Mouse (Mus musculus) thymus, adult 18-20 months (tissue): ENCODE data around the gene Rps15a.

Experiments
- DNase-seq, 2 experiments: peaks; one replicate each; pipeline ENCODE4 v3.0.0; 2022; ENCODE audit warnings: mixed read lengths in 2 of 2

Rps15a gene

GRCm38 (mm10) chr7:118115533-118115876 lies 483 bp downstream of the Rps15a start:
- no peak for DNase-seq

- DNase-seq: no peak
These were observed 2.3 kb downstream of the Rps15a start for GRCm38 (mm10) chr7:118113541-118114297.

- no peak for DNase-seq
These were observed 4.9 kb downstream of the Rps15a start for GRCm38 (mm10) chr7:118111128-118111527.

DNA sequence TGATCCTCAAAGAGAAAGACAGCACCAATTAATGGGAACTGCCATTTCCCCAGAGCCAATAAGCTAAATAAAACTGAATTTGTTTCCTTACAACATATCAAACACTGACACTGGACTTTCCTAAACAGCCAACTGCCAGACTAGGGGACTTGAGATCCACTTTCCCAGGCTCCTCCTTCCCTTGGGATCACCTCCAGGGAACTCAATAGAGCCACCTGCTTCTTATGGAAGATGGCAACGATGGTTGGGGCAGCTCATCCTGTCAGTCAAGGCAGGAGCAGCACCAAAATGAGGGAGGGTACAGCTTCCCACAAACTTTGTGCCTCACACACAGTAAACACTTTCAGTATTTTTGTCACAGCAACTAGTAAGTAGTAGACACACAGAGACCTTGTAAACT lies 8.3 kb downstream of the Rps15a start:
- no peak for DNase-seq

DNA sequence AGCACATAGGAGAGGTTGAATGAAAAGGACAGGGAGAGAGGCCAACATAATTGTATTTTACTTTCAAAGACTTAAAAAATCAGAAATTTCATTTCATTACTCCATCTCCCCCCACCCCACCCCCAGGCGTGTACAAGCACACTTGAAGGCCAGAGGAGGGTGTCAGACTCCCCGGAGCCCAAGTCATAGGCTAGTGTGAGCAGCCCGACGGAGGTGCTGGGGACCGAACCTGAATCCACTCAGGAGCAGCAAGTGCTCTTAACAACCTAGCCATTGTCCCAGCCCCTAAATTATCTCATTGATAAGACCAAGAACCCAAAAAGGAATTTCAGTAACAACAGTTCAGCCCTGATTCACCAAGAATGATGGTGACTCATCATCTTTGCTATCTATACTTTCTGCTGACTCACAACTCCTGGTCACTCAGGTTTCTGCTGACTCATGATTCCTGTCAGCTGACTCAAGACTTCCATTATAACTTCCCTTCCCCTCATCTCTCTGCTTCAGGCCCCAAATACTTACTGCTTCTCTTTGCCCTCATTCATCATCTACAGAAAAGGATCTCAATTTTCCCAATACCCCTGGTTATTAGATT lies 11.4 kb downstream of the Rps15a start:
- no peak for DNase-seq

DNA sequence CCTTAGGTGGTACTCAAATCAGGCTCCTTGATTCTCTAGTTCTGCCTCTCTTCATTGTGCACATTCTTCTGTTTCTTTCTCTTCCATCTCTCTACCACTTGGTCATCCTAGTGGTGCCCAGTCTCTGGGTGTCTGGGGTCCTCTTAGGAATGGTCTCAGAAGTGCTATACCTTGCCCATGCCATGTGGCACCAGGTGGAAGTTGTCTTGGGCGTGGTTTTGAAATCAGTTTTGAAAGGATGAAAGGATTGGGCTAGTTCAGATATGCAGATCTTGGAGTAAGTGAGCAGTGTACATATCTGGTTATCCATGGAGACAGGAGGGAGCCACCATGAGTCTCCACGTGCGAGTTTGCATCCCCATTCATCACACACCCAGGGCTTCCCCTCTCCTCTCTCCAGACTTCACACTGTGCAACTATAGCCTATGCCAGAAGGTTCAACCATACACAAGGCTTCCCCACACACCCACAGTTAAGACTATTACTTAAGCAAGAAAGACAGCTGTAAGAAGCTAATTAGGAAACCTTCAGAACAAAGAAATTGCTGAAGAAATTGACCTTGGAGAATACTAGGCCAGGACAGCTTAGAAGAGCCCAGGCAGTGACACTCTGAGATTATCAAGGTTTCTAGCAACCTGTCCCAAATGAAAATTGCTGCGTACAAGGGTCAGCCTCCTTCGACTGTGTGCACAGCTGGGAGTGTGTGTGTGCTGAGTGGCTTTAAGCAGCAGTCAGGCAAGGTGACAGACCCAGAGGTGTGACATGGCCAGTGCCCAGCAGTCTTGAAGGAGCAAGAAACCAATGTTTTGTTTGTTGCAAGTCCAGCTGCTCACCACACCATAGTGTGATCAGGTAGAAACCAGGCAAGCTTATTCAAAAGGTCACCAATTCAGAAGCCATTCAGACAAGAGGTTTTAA lies 12.3 kb downstream of the Rps15a start:
- DNase-seq: no peak

- DNase-seq: no peak
These were observed 13.1 kb downstream of the Rps15a start for GRCm38 (mm10) chr7:118102678-118103461.

DNA sequence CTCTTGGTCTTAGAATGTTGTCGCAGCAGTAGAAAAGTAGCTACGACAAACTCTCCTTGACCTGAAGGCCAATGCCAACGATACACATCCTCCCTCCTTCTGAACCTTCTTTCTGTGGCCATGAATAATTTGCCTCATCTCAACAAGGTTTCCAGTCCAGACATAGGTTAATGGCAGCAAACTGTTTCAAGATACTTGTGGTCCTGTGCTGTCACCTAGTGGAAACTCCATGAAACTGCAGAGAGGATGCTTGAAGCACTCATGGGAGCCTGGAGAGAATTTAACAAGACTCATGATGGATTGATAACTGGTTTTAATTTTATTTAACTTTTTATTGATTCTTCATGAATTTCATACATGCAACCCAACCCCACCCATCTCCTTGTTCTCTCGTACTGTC lies 13.8 kb downstream of the Rps15a start:
- no peak for DNase-seq

- DNase-seq: no peak
These were observed 18.4 kb downstream of the Rps15a start for GRCm38 (mm10) chr7:118097615-118098014.

DNA sequence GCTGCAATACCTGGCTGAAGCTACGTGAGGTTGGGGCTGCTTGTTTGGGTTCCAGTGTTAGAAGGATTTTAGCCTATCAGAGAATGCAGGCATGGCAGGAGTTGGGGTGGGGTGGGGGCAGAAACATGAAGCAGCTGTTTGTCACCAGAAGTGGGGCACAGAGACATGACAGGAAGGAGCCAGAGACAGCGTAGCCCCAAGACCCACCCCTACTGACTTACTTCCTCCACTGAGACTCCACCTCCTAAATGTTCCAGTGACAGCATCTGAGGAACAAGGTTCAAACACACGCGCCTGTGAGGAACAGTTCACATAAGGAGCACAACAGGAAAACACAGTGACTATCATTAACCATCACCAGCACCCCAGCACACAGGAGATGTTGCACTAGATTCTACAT lies 36.0 kb downstream of the Rps15a start:
- DNase-seq: peak in 1 of 2 experiments; percentile 19

DNA sequence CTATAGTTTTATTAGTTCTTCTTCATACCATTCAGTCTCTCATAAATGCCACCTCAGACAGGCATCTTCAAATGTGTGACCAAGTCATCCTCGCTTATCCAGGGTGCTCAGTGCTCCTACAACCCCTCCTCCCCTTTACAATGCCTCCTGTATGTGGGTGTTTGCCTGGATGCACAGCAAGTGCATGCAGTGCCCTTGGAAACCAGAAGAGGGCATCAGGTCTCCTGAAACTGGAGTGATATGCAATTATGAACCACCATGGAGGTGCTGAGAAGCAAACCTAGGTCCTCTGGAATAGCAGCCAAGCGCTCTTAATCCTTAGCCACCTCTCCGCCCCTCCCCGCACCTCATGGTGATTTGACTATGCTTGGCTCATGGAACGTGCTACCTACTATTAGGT lies 36.9 kb downstream of the Rps15a start:
- DNase-seq: no peak

GRCm38 (mm10) chr7:118067261-118067660 lies 48.7 kb downstream of the Rps15a start:
- no peak for DNase-seq

GRCm38 (mm10) chr7:118056300-118056699 lies 59.7 kb downstream of the Rps15a start:
- DNase-seq: no peak
